Mouse (Mus musculus): Measurements from ENCODE around the gene Tmem72. TPM values are rescaled to one million over a fixed set of nuclear protein-coding genes. Genes with fewer than 3 reads are reported as not detected.

Tmem72 gene
- polyA plus RNA-seq, 1 experiment, result 0.08 TPM

- no peak overlapping the region for H3K27ac ChIP-seq (ENCODE audit: insufficient read depth, low read length)
- no peak overlapping the region for H3K4me3 ChIP-seq (ENCODE audit: insufficient read depth, low read length)
- TF ChIP-seq CTCF (IDR thresholded peaks at IDR 0.05; ENCODE audit: extremely low read depth, insufficient read depth, low read length) (no peak), POLR2A (IDR thresholded peaks at IDR 0.05; ENCODE audit: extremely low read depth, insufficient read depth, low read length) (no peak)
- no peaks in the 10 kb centered on the region for H3K4me1 ChIP-seq (ENCODE audit: control insufficient read depth, insufficient read depth, low read length)
Observed at GRCm38 (mm10) chr6:116639663-116640062, 77.0 kb downstream of the Tmem72 start.

GRCm38 (mm10) chr6:116638871-116639270 is 77.8 kb downstream of the Tmem72 start:
- TF ChIP-seq CTCF (IDR thresholded peaks at IDR 0.05; ENCODE audit: extremely low read depth, insufficient read depth, low read length) (no peak), POLR2A (IDR thresholded peaks at IDR 0.05; ENCODE audit: extremely low read depth, insufficient read depth, low read length) (no peak)
- no peak overlapping the region for H3K27ac ChIP-seq (ENCODE audit: insufficient read depth, low read length)
- no peaks in the 10 kb centered on the region for H3K4me1 ChIP-seq (ENCODE audit: control insufficient read depth, insufficient read depth, low read length)

DNA sequence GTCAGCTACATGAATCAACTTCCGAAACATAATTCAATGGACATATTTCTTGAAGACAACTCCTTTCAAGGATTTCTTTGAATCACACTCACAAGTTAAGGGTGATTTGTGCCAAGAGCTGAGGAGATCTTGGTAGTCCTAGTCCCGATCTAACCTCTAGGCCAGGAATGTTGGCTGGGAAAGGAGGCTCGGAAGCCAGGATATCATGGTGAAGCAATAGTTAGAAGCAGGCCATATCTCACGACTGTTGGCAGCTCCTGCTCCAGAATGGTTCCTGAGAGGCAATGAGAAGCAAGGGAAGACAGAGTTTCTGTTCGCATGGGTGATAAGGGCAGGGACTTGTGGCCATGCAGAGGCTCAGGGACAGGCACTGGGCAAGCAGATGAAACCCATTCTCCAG is 79.2 kb downstream of the Tmem72 start:
- TF ChIP-seq CTCF (IDR thresholded peaks at IDR 0.05; ENCODE audit: extremely low read depth, insufficient read depth, low read length) (no peak), POLR2A (IDR thresholded peaks at IDR 0.05; ENCODE audit: extremely low read depth, insufficient read depth, low read length) (no peak)
- Histone ChIP-seq H3K4me1 (ENCODE audit: control insufficient read depth, insufficient read depth, low read length) (no peaks in the 10 kb centered on the region), H3K27ac (ENCODE audit: insufficient read depth, low read length) (no peak overlapping the region), H3K4me3 (ENCODE audit: insufficient read depth, low read length) (no peak overlapping the region)

More at GRCm38 (mm10) chr6:116638871-116639270, 77.8 kb downstream of the Tmem72 start:
- H3K4me3 ChIP-seq (ENCODE audit: insufficient read depth, low read length), result no peak overlapping the region

- Histone ChIP-seq H3K27ac (ENCODE audit: insufficient read depth, low read length) (no peak overlapping the region), H3K4me1 (ENCODE audit: control insufficient read depth, insufficient read depth, low read length) (no peaks in the 10 kb centered on the region), H3K4me3 (ENCODE audit: insufficient read depth, low read length) (no peak overlapping the region)
- TF ChIP-seq POLR2A (IDR thresholded peaks at IDR 0.05; ENCODE audit: extremely low read depth, insufficient read depth, low read length) (no peak), CTCF (IDR thresholded peaks at IDR 0.05; ENCODE audit: extremely low read depth, insufficient read depth, low read length) (no peak)
Observed at GRCm38 (mm10) chr6:116636581-116637235, 80.0 kb downstream of the Tmem72 start.

DNA sequence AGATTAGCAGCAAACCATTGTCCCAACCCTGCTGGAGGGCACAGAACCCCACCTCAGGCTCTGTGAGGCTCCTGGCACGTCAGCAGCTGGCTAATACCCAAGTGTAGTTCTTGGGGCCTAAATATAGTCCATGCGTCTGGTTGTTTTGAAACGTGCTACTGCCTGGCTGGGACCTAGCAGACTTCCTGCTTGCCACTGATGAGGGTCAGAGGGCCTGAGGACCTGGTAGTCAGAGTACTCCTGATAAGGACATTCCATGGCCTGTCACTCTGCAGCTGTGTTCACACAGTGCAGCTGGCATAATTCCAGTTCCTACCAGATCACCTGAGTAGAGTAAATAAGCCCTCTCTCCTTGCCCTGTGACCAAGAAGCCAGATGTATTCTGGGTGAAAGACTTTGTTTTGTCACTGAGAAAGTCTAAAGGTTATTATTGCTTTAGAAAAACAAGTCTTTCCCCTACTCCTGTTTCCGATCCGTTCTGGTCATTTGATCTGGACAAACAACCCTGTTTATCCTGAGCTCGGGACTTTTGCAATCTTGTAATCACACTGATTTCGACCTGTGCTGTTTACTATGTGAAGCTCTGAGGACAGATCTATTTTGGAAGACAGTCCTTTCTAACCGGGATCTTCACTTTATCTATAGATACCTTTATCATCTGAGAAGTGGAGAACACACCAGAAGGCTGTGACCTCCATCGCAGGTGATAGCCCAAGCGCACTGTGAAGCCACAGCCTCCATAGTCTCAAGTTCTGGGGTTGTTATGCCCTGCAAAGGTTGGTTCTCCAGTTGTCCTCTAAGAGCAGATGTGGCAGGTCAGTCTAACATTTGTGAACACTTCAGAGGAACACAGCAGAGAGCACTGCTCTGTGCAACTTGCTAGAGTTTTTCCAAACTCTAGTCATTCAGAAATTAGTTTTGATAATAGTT is 81.2 kb downstream of the Tmem72 start:
- Histone ChIP-seq H3K4me3 (ENCODE audit: insufficient read depth, low read length) (no peak overlapping the region), H3K4me1 (ENCODE audit: control insufficient read depth, insufficient read depth, low read length) (no peaks in the 10 kb centered on the region), H3K27ac (ENCODE audit: insufficient read depth, low read length) (peak overlapping the region; percentile 85)
- no peak for TF ChIP-seq POLR2A (IDR thresholded peaks at IDR 0.05; ENCODE audit: extremely low read depth, insufficient read depth, low read length)
- no peak for TF ChIP-seq CTCF (IDR thresholded peaks at IDR 0.05; ENCODE audit: extremely low read depth, insufficient read depth, low read length)

DNA sequence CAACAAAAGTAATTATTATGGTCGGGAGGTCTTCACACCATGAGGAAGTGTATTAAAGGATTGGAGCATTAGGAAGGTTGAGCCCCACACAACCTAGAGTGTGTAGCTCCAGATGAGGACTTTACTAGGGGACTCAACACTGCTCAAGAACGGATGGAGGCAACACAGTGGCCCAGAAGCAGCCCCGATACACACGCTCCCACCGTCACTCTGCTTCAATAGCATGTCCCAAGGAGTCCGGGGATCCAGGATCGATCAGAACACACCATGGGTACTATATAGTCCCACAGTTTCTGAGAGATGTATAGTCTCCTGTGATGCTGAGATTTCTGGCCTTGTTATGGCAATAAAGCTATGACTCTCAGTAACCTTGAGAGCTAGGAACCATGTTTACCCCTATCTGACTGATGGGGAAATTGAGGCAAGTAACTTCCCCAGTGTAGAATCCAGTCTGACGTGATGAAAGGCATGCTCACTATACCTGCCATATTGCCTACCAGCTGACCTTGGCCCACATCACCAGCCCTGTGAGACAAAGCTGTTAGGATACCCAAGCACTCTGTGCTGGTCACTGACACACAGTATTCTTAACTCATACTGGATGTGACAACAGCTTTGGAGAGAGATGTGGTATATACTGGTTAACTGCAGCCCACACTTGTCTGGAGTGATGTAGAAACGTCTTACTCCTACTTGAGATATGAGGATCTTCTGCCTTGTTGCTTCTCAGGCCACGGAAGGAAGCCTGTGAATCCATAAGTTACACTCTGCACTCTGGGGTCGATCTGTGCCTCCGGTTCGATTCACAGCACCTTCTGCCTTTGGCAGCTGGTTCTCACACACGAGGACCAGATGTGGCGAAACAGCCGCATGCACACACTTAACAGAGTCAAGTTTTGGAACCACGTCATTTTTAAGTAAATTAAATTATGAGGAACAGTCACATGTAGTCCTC is 82.7 kb downstream of the Tmem72 start:
- H3K4me1 ChIP-seq (ENCODE audit: control insufficient read depth, insufficient read depth, low read length), result no peaks in the 10 kb centered on the region
- no peak overlapping the region for H3K4me3 ChIP-seq (ENCODE audit: insufficient read depth, low read length)
- no peak for TF ChIP-seq POLR2A (IDR thresholded peaks at IDR 0.05; ENCODE audit: extremely low read depth, insufficient read depth, low read length)
- no peak for TF ChIP-seq CTCF (IDR thresholded peaks at IDR 0.05; ENCODE audit: extremely low read depth, insufficient read depth, low read length)
- no peak overlapping the region for H3K27ac ChIP-seq (ENCODE audit: insufficient read depth, low read length)

DNA sequence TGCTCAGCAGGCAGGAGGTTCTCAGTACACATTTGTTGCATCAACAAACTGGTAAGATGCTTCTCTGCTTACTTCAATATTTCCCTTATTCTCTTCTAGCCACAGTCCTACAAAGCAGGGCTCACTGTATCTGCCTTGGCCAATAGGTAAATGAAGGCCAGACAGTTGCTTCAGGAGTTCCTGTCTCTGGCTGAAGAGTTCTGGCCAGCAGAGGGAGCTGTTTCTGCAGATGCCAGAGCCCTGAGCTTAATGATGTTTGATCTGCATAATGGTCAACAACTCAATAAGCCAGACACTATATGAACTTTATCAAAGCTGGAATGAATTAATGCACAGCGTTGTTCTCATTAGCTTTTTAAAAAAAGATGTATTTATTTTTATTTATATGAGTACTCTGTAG is 84.6 kb downstream of the Tmem72 start:
- Histone ChIP-seq H3K4me1 (ENCODE audit: control insufficient read depth, insufficient read depth, low read length) (peaks cover 3% of the 10 kb centered on the region), H3K27ac (ENCODE audit: insufficient read depth, low read length) (no peak overlapping the region), H3K4me3 (ENCODE audit: insufficient read depth, low read length) (no peak overlapping the region)
- TF ChIP-seq CTCF (IDR thresholded peaks at IDR 0.05; ENCODE audit: extremely low read depth, insufficient read depth, low read length), result peak; percentile 67
- no peak for TF ChIP-seq POLR2A (IDR thresholded peaks at IDR 0.05; ENCODE audit: extremely low read depth, insufficient read depth, low read length)

DNA sequence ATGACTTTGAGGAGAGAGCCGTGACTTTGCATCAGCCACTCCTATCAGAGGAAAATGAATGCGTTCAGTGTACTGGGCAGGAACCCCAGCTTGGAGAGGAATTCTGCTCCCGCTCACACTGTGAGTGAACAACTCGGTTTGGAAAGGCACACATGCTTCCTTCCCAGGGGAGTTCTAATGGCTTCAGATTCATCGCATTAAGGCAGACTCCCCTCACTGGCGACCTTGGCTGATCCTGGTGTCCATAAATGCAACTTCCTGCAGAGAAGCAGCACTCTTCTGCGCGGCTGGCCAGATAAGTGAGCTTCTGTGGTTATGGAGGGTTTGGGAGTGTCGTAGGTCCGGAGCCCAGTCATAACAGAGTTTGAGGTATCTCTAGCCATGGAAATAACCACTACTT is 86.9 kb downstream of the Tmem72 start:
- Histone ChIP-seq H3K4me1 (ENCODE audit: control insufficient read depth, insufficient read depth, low read length) (peaks cover 3% of the 10 kb centered on the region), H3K27ac (ENCODE audit: insufficient read depth, low read length) (no peak overlapping the region), H3K4me3 (ENCODE audit: insufficient read depth, low read length) (no peak overlapping the region)
- TF ChIP-seq POLR2A (IDR thresholded peaks at IDR 0.05; ENCODE audit: extremely low read depth, insufficient read depth, low read length) (no peak), CTCF (IDR thresholded peaks at IDR 0.05; ENCODE audit: extremely low read depth, insufficient read depth, low read length) (no peak)

Other genes starting within 250 kb of the Tmem72 start
- gene Olfr211, start 227.8 kb downstream of the Tmem72 start, polyA plus RNA-seq (2012; rRNA removed), result not detected in 2 replicates
- not detected in 2 replicates for gene Olfr212, start 210.4 kb downstream of the Tmem72 start, polyA plus RNA-seq (2012; rRNA removed)
- gene Olfr213, start 178.5 kb downstream of the Tmem72 start, polyA plus RNA-seq (2012; rRNA removed), result not detected in 2 replicates
- 0.08 and 0.11 TPM in 2 replicates for gene Gm5580, start 165.8 kb downstream of the Tmem72 start, polyA plus RNA-seq (2012; rRNA removed)
- gene Olfr214, start 162.7 kb downstream of the Tmem72 start, polyA plus RNA-seq (2012; rRNA removed), result not detected in 2 replicates
- not detected in 2 replicates for gene Olfr215, start 132.7 kb downstream of the Tmem72 start, polyA plus RNA-seq (2012; rRNA removed)
- 27.3 and 27.7 TPM in 2 replicates for gene Zfp422, start 87.9 kb downstream of the Tmem72 start, polyA plus RNA-seq (2012; rRNA removed)
- 1.6 and 2.1 TPM in 2 replicates for gene Depp1, start 66.3 kb downstream of the Tmem72 start, polyA plus RNA-seq (2012; rRNA removed)
- gene Rassf4, start 43.0 kb downstream of the Tmem72 start, polyA plus RNA-seq (2012; rRNA removed), result 3.5 and 3.9 TPM in 2 replicates

Data from cortical plate, adult 2 months (tissue).